Mouse (Mus musculus) bone marrow macrophage, adult 2 months (primary cell): ENCODE measurements at regions not wholly inside any gene's neighbourhood (a gene's known extent, or its start where the extent isn't known, plus 50 kb on each side); places are given as distances from the start of the nearest gene placed in this dataset.

Experiments
- CTCF ChIP-seq: IDR thresholded peaks from 2 replicates; pipeline ENCODE4 v1.5.1; 2012; ENCODE audit warnings: low read depth, mild to moderate bottlenecking, low read length, moderate library complexity
- POLR2A ChIP-seq: IDR thresholded peaks from 2 replicates; pipeline ENCODE4 v1.6.1; 2012; ENCODE audit warnings: mild to moderate bottlenecking, low read depth, low read length, borderline replicate concordance

GRCm38 (mm10) chr5:118334054-118334453 is 89.0 kb downstream of the 2410131K14Rik start:
- no peak for TF ChIP-seq CTCF
- no peak for TF ChIP-seq POLR2A
